Mouse (Mus musculus) gastrocnemius, adult 8-10 months (tissue): Measurements from ENCODE around the gene Zbtb8a. TPM values are rescaled to one million over a fixed set of nuclear protein-coding genes. Genes with fewer than 3 reads are reported as not detected.
"Not testable (repeated sequence)": the region's sequence is repeated elsewhere in the genome, so short reads cannot be mapped to it uniquely, and the experiment has no call there.

Source experiments
- DNase-seq, 2 experiments: peaks; one replicate each; pipeline ENCODE4 v3.0.0; 2022; ENCODE audit warnings: low spot score in 2 of 2
- total RNA-seq, 4 experiments: library from RNA; stranded (reverse); gene quantifications; 2 replicates each; pipeline ENCODE4 v1.2.4; 2022

The Zbtb8a gene
- total RNA-seq, result under 1 TPM; 0.48 to 0.79 (median 0.63) TPM

- DNase-seq, result no peak
These were observed at the start of gene Zbtb8a for GRCm38 (mm10) chr4:129377601-129378390. Zbtb8a (minus strand) TSS chr4:129378116.

DNA sequence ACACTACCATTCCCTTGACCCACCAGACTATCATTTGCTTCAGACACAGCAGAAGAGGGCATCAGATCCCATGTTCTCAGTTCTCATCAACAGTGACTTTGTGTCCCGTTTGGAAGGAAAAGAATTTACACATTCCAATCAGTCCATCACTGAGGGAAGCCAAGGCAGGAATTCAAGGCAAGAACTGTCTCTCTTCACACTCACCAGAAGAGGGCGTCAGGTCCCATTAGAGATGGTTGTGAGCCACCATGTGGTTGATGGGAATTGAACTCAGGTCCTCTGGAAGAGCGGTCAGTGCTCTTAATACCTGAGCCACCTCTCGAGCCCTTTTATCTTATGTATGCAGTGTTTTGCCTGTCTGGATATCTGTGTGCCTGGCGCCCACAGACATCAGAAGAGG is 40.4 kb upstream of the Zbtb8a start:
- no peak for DNase-seq

DNA sequence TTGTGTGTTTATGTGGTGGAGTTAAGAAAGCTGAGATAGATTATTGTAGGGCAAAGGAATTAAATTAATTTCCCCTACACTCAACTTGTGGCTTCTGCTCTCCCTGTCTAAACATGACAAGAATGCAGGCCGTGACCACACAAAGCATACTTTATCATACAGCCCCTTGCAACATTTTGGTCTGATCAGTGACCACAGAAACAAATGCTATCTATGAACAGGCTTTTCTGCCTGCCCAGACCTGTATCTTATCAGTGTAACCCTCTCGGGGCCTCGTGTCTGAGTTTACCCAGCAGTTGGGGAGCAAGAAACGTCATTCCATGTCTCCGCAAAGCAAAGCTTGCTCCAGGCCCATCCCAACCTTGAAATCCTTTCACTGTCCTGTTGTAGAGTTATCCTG is 38.6 kb upstream of the Zbtb8a start:
- DNase-seq, result no peak

DNA sequence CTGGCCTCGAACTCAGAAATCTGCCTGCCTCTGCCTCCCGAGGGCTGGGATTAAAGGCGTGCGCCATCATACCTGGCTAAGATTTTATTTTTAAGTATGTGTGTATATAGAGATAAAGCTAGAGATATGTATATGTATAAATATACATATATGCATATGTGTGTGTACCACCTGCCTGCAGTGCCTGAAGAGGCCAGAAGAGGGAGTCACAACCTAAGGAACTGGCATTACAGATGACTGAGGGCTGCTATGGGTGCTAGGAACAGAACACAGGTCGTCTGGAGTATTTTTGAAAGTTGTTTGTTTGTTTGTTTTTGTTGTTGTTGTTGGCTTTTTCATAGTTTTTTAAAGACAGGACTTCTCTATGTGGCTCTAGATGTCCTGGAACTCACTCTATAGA is 38.0 kb upstream of the Zbtb8a start:
- no peak for DNase-seq

- no peak for DNase-seq
These were observed 33.1 kb upstream of the Zbtb8a start for GRCm38 (mm10) chr4:129410991-129411390.

DNA sequence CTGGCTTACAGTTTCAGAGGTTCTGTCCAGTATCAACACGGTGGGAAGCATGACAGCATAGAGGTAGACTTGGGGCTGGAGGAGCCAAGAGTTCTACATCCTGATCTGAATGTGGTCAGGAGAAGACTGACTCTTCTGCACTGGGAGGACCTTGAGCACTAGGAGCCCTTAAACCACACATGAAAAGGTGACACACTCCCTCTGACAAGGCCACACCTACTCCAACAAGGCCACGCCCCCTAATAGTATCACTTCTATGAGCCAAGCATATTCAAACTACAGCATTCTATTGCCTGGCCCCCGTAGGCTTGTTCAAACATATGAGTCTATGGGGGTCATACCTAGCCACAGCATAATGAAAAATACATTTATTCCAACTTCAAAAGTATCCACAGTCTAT is 32.6 kb upstream of the Zbtb8a start:
- DNase-seq, result not testable (repeated sequence)

DNA sequence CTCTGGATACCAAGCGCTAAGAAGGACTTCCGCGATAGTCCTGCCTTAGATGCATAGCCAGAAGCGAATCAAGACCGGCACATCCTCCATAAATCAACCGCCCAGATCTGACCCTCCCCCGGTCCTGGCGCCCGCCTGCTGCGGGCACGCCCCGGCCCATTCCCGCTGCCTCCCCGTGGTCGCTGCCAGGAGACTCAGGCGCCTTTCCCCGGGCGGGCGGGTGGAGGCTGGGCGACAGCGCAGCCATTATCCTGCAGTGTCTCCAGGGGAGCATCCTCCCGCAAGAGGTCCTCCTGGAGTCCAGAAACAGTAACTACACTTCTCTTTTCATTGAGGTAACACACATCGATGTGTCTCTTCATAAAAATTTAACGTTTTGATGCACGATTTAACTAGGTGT is 28.5 kb upstream of the Zbtb8a start:
- peak; percentile 5 to 31 for DNase-seq

DNA sequence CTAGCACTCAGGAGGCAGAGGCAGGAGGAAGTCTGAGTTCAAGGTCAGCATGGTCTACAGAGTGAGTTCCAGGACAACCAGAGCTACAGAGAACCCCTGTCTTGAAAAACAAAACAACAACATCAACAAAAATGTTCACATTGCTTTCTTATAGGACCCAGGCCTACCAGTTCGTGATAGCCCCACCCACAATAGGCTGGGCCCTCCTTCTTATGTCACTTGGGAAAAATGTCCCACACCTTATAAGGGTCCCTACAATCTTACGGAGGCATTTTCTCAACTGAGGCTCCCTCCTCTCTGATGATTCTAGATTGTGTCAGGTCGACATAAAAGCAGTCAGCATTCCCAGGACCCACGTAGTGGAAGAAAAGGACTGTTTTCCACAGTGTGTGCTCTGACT is 21.9 kb upstream of the Zbtb8a start:
- DNase-seq, result no peak

DNA sequence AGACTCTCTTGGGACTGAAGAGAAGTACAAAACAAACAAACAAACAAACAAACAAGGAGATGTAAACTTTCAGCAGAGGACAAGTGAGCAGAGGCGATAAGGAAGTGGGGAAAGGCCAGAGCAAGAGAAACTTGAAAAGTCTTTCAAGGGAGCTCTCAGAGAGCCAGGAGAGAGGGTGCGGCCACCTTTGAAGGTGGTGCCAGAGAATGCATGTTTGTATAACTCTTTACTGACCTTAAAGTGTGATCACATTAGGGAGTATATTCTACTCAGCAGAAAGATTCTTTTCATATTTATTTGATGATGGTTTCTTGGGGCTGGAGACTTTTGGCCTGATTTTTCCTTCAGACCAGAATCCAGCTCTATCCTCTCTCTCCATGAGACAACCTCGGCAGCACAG is 19.0 kb upstream of the Zbtb8a start:
- no peak for DNase-seq

DNA sequence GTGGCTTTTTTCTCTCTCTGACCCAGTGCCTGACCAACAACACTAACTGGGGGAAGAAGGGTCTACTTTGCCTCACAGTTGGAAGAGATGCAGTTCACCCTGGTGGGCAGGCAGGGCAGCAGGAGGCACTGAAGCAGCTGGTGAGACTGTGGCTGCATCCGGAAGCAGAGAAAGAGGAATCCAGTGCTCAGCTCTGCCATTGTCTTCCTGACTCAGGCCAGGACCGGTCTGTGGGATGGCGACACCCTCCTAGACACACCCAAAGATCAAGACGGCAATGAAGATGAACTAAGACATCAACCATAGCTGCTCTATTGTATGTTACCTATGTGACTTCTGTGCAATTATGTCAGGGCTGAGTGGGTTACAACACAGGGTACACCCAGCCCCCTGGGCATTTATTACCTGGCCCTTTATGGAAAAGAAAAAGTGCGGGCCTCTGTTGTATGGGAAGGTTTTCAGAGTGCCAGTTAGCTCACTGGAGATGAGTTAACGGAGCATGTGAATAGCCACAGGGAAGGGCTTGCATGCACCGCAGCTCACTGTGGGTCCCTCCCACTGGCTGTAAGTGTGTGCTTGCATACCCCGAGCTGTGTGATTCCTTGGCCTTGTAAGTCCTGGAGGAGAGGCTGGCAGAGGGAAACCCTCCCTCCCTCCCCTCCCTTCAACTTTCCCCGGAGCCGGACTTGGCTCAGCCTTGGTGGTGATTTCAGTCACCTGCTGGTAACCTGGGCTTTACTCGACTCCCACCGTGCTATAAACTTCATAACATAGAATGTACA is 16.4 kb upstream of the Zbtb8a start:
- DNase-seq, result no peak

DNA sequence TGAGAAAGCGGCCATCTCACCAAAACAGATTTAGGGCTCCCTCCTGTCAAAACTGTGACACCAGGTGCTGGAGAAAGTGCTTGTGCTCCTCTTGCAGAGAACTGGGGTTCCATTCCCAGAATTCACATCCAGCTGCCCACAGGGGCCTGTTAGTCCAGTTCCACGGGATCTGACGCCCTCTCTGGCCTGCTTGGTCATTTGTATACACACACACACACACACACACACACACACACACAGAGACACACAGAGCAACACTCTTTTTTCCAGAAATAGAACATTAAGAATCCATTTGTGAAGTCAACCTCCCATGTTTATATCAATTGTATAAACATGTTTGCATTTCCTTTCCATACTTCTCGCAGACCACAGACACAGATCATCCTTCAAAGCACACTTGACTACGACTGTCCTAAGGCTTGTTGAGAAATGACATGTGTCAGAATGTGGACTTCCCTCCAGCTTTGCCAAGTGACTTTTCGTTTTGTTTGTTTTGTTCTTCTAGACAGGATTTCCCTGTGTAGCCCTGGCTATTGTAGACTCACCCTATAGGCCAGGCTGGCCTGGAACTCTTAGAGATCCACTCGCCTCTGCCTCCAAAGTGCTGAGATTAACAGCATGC is 13.1 kb upstream of the Zbtb8a start:
- no peak for DNase-seq

GRCm38 (mm10) chr4:129390216-129390743 is 12.4 kb upstream of the Zbtb8a start:
- no peak for DNase-seq

DNA sequence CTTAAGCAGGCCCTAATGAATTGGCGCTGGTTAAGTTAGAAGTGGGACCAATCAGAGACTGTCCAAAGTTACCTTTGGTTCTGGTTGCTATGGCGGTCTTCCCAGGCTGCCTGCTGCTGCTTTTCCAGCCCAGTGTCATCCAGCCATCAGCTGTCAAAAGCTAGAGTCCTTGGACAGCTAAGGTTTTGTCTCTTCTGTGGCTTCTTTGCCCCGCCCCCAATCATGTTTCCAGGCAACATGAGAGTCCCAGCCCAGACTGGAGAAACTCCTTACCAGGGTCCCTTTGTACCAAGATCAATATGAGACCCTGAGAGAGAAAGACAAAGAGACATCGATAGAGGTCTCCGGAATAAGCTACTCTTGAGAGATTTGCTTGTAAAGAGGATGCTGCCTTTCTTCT is 10.5 kb upstream of the Zbtb8a start:
- DNase-seq, result no peak

- no peak for DNase-seq
These were observed 9.1 kb upstream of the Zbtb8a start for GRCm38 (mm10) chr4:129386989-129387388.

GRCm38 (mm10) chr4:129386269-129386946 is 8.5 kb upstream of the Zbtb8a start:
- no peak for DNase-seq

DNA sequence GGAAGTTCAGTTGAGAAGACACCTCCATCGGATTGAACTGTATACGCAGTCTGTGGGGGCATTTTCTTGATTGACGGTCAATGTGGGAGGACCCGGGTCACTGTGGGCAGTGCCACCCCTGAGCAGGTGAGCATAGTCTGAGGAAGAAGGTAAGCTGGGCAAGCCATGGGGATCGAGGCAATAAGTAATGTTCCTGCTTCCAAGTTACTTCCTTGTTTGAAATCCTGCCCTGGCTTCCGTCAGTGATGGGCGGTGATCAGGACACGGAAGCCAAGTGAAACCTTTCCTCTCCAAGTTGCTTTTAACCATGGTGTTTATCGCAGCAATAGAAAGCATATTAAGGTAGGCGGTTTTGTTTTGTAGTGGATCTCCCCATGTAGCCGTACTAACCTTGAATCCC is 7.8 kb upstream of the Zbtb8a start:
- no peak for DNase-seq

DNA sequence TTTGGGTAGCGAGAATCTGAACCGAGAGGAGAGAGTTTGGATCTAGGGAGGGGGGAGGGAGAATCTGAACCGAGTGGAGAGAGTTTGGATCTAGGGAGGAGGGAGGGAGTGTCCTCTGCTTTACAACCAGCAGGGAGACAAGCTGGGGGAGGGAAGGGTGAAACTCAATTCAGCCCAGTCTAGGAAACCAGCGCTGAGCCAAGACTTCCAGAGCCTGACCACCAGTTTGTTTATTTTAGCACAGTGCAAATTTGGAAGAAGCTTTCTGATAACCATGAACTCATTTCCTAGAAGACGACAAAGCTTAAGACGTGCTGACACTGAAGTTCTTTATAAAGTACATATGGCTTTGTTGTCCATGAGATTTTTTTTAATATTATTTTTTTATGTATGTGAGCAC is 6.5 kb upstream of the Zbtb8a start:
- no peak for DNase-seq

DNA sequence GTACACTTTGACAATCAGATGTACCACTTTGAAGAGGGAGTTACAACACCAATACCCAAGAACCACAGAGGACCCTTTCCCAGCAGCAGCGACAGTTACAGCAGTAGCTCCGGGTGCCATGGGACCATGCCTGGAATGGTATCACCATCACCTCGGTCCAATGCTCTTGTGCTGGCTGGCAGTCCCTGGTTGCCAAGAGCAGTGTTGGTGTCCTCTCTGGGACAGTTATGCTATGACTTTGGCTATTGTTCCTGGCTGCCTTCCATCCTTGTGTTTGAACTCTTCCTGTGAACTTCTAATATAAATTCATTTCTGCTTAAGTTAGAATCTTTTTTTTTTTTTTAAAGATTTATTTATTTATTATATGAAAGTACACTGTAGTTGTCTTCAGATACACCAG is 5.7 kb upstream of the Zbtb8a start:
- no peak for DNase-seq

DNA sequence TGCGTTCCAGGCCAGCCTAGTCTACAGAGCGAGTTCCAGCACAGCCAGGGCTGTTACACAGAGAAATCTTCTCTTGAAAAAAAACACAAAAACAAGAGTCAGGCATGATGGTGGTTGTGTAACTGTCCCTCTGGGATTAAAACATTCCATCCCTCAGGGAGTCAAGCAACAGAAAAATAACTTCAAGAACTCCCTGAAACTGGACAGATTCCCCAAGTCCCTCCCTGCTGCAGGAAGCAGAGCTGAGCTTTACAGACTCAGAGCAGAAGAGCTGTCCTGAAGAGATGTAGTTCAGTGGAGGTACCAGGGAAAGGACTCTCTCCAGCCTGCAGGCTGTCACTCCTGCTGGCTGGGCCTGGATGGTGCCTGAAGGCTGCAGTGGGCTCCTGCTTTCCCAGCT is 4.6 kb upstream of the Zbtb8a start:
- DNase-seq, result no peak

DNA sequence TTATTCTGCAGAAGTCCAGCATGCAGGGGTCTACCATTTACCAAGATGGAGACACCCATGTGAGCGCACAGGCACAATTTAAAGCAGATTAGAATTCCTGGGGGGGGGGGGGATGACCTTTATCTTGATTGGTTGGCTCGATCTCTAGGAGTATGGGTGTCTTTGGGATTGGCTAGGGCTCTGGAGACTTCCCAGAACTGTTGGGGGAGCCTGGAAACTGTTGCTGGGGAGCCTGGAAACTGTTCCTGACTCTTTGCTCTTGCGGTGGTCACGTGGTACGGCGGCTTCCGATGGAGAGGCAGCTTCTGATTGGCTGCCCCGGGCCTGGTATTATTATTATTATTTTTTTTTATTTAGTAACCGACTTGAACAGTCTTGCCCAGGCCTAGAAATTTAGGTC is 4.1 kb upstream of the Zbtb8a start:
- DNase-seq, result no peak

GRCm38 (mm10) chr4:129381148-129381547 is 3.2 kb upstream of the Zbtb8a start:
- no peak for DNase-seq

GRCm38 (mm10) chr4:129379805-129380204 is 1.9 kb upstream of the Zbtb8a start:
- DNase-seq, result no peak
